Mouse (Mus musculus) C2C12 (cell line): ENCODE measurements around the gene Dohh. TPM values are rescaled to one million over a fixed set of nuclear protein-coding genes. Genes with fewer than 3 reads are reported as not detected.
A peak's percentile ranks its signal among the peaks of the same experiment; 100 is the strongest.

Experiments
- H3K27me3 ChIP-seq: one replicate; pipeline ENCODE4 v1.6.1; 2011; ENCODE audit not compliant: control insufficient read depth, insufficient read depth, insufficient read length
- H3K36me3 ChIP-seq: one replicate; pipeline ENCODE4 v1.6.1; 2011; ENCODE audit not compliant: control insufficient read depth, insufficient read depth
- H3K4me3 ChIP-seq: one replicate; pipeline ENCODE4 v1.5.1; 2011; ENCODE audit warnings: mild to moderate bottlenecking, control low read depth; ENCODE audit not compliant: poor library complexity, insufficient read depth, severe bottlenecking
- H3K79me2 ChIP-seq: one replicate; pipeline ENCODE4 v1.6.1; 2011; ENCODE audit not compliant: control insufficient read depth, insufficient read depth
- H3K79me3 ChIP-seq: one replicate; pipeline ENCODE4 v1.6.1; 2011; ENCODE audit warnings: low read depth, control low read depth
- H3ac ChIP-seq: one replicate; pipeline ENCODE3; 2011; ENCODE audit warnings: low read depth; ENCODE audit not compliant: control insufficient read depth, insufficient read length
- CEBPB ChIP-seq: IDR thresholded peaks from one replicate; pipeline ENCODE4 v1.6.1; 2011; ENCODE audit warnings: low read depth, mild to moderate bottlenecking, control low read depth, moderate library complexity
- CTCF ChIP-seq: IDR thresholded peaks from one replicate; pipeline ENCODE4 v1.5.1; 2011; ENCODE audit not compliant: control insufficient read depth, insufficient read depth, insufficient read length
- FOSL1 ChIP-seq: IDR thresholded peaks from one replicate; pipeline ENCODE4 v1.8.0; 2011; ENCODE audit warnings: mild to moderate bottlenecking, low read length; ENCODE audit not compliant: poor library complexity, insufficient read depth, severe bottlenecking
- MAX ChIP-seq: IDR thresholded peaks from one replicate; pipeline ENCODE4 v1.6.1; 2011; ENCODE audit warnings: mild to moderate bottlenecking, control low read depth
- MYOD1 ChIP-seq: IDR thresholded peaks from one replicate; pipeline ENCODE4 v1.6.1; 2011; ENCODE audit warnings: low read depth; ENCODE audit not compliant: control insufficient read depth, insufficient read length
- MYOG ChIP-seq: IDR thresholded peaks from one replicate; pipeline ENCODE4 v1.6.1; 2011; ENCODE audit not compliant: control insufficient read depth, insufficient read length; ENCODE audit errors: extremely low read depth
- USF1 ChIP-seq: IDR thresholded peaks from one replicate; pipeline ENCODE4 v1.6.1; 2011; ENCODE audit warnings: low read depth, mild to moderate bottlenecking, control low read depth, moderate library complexity
- polyA plus RNA-seq: library from polyadenylated mRNA; unstranded; fragments of >200 nt; fragmentation: generic; extraction: Trizol; gene quantifications from one replicate; pipeline ENCODE4 v1.2.1, GENCODE M21; 2012; ENCODE audit warnings: missing spikeins

Dohh gene
- polyA plus RNA-seq, 1 experiment, result 148 TPM

DNA sequence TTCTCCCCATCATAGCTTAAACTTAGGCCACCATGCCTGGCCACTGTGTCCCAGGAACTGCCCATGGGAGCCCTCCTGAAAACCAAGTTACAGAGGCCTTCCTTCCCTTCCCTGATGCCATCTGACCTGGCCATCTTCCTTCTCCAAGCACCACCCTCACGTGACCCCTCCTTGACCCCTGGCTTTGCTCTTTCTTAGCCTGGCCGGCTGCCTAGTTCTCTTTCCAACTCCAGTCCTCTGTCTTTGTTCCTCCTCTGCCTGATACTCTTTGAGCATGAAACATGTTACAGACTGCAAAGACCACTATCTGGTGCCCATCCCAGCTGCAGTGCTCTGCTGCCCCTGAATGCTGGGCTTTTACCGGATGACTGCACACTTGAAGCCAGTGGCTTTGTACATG is 5.1 kb downstream of the Dohh start:
- TF ChIP-seq USF1 (peak; percentile 54), CTCF (no peak)
- Histone ChIP-seq H3K36me3 (peaks cover 34% of the 10 kb centered on the region), H3ac (no peak overlapping the region)

DNA sequence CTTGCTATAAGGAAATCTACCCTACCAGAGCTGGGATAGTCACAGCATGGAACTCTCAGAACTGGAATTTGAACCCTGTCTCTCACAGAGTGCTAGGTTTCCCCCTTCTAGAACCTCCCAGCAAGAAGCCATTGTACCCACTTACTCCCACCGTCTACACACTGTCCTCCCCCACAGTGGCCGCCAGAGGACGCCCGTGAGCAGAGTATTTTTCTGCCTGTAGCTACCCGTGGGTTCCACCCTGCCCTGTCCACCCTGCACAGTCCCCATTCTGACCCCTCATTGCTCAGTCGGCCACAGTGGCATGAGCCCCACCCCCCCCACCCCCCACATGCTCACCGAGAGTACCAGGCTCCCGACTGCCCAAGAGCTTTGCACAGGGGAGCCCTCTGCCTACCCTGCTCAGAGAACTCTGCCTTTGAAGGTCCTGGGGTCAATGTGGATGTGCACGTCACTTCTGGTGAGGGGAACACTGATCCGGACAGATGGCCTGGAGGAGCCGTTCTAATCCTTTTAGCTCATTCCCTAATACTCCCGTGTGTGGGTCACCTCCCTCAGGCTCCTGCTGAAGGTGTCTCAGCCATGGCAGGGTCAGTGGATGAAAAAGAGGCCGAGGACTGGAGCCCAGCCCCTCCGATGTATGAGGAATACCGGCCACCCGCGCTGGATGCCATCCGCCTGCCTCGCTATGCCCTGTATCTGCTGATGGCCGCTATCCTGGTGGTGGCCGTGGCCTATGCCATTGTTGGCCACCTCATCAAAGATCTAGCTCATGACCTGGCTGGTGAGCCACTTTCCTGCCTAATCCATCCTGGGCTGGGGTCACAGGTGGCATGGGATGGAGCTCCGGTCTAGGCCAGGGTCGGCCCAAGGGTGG is 5.8 kb downstream of the Dohh start:
- H3K27me3 ChIP-seq, result no peaks in the 10 kb centered on the region
- H3K4me3 ChIP-seq, result no peak overlapping the region
- H3ac ChIP-seq, result no peak overlapping the region
- peaks cover 25% of the 10 kb centered on the region for H3K79me2 ChIP-seq
- no peak for TF ChIP-seq MAX
- TF ChIP-seq CTCF, result peak; percentile 95
- TF ChIP-seq MYOG, result no peak
- no peak for TF ChIP-seq FOSL1
- peaks cover 17% of the 10 kb centered on the region for H3K79me3 ChIP-seq
- H3K36me3 ChIP-seq, result peaks cover 34% of the 10 kb centered on the region

More for the DNA sequence above, 5.1 kb downstream of the Dohh start:
- H3K4me3 ChIP-seq, result no peak overlapping the region
- no peaks in the 10 kb centered on the region for H3K27me3 ChIP-seq
- peaks cover 32% of the 10 kb centered on the region for H3K79me2 ChIP-seq
- H3K79me3 ChIP-seq, result peaks cover 24% of the 10 kb centered on the region

GRCm38 (mm10) chr10:81390678-81390965 is 6.4 kb downstream of the Dohh start:
- H3K36me3 ChIP-seq, result peaks cover 34% of the 10 kb centered on the region
- H3K79me2 ChIP-seq, result peaks cover 19% of the 10 kb centered on the region
- H3K27me3 ChIP-seq, result no peaks in the 10 kb centered on the region
- no peak for TF ChIP-seq MAX
- no peak for TF ChIP-seq USF1
- H3ac ChIP-seq, result no peak overlapping the region
- no peak overlapping the region for H3K4me3 ChIP-seq
- H3K79me3 ChIP-seq, result peaks cover 11% of the 10 kb centered on the region

DNA sequence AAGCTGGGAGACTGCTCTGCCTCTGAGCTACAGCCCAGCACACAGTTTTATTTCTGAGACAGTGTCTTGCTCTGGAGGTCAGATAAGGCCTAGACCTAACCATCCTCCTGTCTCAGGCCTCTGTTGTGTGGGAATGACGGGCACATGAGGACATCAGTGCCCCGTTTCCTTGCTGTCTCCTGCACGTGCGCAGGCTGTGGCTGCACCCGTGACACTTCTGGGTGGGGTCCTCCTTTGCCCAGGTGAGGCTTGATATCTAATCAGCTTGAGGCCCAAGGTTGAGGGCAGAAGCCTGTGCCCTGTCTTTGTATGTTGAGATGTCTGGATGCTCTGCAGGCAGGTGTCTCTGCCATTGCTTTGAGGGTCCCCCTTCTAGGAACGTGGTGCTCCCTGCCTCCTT is 8.0 kb downstream of the Dohh start:
- Histone ChIP-seq H3K4me3 (no peak overlapping the region), H3K36me3 (peaks cover 35% of the 10 kb centered on the region), H3K27me3 (no peaks in the 10 kb centered on the region), H3K79me2 (peaks cover 3% of the 10 kb centered on the region), H3ac (no peak overlapping the region), H3K79me3 (no peaks in the 10 kb centered on the region)
- TF ChIP-seq MAX (no peak), CTCF (no peak), MYOG (no peak), USF1 (no peak), FOSL1 (no peak), CEBPB (no peak), MYOD1 (no peak)

DNA sequence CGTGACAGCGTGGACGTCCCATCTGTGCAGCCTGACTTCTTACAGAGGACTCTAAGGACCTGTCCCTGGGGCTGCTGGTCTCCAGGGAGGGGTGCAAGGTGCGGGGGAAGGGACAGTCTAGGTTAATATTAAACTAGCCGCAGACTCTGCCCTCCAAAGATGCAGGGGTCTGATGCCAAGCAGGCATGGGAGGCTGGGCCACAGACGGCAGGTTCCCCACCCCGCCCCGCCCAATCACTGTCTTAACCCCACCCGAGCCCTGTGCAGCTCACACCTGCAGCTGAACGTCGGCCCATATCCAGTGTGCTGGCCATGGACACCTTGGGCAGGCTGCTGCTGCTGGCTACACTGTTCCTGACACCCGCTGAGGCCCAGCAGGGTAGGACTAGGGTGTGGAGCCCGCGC is 8.6 kb downstream of the Dohh start, which contains the start of gene Smim24:
TSS of gene Smim24 (plus strand) at position 271 of the 405 bp plus-strand sequence.
- Histone ChIP-seq H3K79me3 (no peaks in the 10 kb centered on the region), H3K27me3 (no peaks in the 10 kb centered on the region), H3ac (no peak within 1 kb of the TSS), H3K79me2 (no peaks in the 10 kb centered on the region), H3K4me3 (no peak within 1 kb of the TSS), H3K36me3 (peaks cover 35% of the 10 kb centered on the region)
- TF ChIP-seq USF1, result no peak
- TF ChIP-seq MYOG, result no peak
- TF ChIP-seq CEBPB, result no peak
- no peak for TF ChIP-seq CTCF
- TF ChIP-seq MAX, result no peak
- TF ChIP-seq MYOD1, result no peak
- TF ChIP-seq FOSL1, result no peak

DNA sequence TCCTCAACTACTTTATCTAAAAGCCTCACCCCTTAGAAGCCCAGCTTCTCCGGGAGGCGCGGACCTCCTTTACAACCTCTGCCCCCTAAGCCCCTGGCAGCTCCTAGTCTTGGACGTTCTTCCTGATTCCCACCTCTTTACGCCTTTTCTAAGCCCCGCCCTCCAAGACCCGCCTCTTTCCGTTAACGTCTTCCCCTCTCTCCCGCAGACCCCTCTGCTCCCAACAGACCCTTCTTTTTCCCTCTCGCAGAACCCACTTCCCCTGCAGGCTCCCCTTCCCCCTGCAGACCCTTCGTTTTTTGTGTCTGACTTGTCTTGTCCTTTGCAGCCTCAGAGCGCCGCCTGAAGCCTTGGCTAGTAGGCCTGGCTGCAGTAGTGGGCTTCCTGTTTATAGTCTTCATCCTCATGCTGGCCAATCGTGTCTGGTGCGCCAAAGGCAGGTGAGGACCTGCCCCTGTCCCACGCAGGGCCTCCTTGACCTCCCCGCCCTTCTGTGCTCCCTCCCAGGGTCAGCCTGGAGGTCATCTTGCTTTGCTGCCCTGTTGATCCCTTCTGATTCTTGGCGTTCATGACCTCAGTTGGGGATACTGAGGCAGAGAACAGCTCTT is 9.3 kb downstream of the Dohh start:
- Histone ChIP-seq H3K79me2 (no peaks in the 10 kb centered on the region), H3K36me3 (peaks cover 35% of the 10 kb centered on the region), H3ac (no peak overlapping the region), H3K27me3 (no peaks in the 10 kb centered on the region), H3K79me3 (no peaks in the 10 kb centered on the region), H3K4me3 (no peak overlapping the region)
- TF ChIP-seq CEBPB (no peak), CTCF (no peak), MYOG (no peak), FOSL1 (no peak), USF1 (no peak)
